Mouse (Mus musculus) naive thymus-derived CD4-positive, alpha-beta T cell, adult 5 months (primary cell): ENCODE results near the gene Rpl35a. TPM values are rescaled to one million over a fixed set of nuclear protein-coding genes. Genes with fewer than 3 reads are reported as not detected.

Experiments
- polyA plus RNA-seq: library from polyadenylated mRNA; unstranded; fragments of 100-300 nt; shearing (Covaris generic); gene quantifications from one replicate; pipeline ENCODE4 v1.2.1, GENCODE M21; 2017

Rpl35a gene
- polyA plus RNA-seq = 930 TPM

DNA sequence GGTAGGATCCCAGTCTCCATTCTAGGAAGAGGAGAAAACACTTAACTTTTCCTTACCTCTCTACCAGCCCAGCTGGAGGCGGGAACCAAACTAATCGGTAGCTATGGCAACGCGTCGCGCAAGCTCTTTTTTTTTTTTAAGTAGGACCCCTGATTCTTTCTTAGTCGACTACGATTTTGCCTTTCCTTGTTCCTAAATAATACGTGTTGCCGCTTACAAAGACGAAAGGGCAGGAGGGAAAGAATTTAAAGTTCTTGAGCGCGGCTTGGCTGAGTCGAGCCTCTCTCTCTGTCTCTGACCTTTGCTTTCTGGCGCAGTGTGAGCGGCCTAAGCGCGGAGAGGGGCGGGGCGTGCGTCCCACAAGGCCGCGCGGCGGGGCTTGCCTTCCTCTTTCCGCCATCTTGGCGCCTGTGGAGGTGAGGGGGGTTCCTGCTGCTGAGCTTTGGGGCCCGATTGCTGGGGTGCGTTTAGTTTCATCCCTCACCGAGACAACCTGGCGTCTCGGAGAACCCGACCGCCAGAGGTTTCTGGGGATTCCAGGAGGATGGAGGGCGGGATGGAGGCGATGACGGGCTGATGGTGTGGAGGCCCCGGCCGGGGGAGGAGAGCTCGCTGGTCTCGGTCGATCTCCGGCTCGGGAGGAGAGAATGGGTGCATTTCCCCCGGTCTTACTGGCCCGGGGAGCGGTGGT lies at the start of gene Rpl35a, which contains the start of gene Iqcg:
TSS of gene Rpl35a (plus strand) at position 359 of the 691 bp plus-strand sequence.
TSS of gene Iqcg (minus strand) at position 124 of the 691 bp plus-strand sequence.

DNA sequence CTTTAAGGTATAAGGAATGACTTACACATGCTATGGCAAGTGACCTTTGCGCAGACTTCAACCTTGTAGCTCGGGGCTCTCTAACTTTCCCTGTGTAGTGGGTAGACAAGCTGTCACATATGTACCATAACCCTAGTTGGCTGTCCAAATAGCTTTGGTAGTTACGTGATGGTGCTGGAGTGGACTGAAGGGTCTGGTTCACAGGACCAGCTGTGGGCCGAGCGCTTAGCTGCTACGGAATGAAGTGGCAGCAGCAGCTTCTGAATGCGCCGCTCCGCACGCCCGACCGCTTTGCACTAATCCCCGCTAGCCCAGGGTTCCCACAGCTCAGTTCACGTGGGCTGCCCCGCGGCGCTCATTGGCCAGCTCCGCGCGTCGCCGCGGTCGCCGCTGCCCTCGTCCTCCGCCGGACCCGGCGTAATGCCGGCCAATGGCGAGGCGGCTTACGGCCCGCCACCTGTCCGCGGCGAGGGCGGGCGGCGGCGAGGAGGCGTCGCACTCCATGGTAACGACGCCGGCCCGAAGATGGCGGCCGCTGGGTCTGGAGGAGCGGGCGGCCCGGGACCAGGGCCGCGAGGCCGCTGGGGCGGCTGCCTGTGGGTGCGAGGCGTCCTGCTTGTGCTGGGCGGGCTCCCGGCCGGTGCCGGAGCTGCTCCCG lies 5.9 kb downstream of the Rpl35a start, which contains the start of gene Lmln:
TSS of gene Lmln (plus strand) at position 498 of the 658 bp plus-strand sequence.

Other genes with a start within 250 kb of the Rpl35a start
- not detected for gene Smbd1, start 246.0 kb upstream of the Rpl35a start, polyA plus RNA-seq
- 75.8 TPM for gene Fyttd1, start 179.0 kb upstream of the Rpl35a start, polyA plus RNA-seq
- 11.3 TPM for gene Rubcn, start 178.7 kb upstream of the Rpl35a start, polyA plus RNA-seq
- 68.3 TPM for gene Lrch3, start 142.4 kb upstream of the Rpl35a start, polyA plus RNA-seq
- not detected for gene Iqcg, start 235 bp upstream of the Rpl35a start, polyA plus RNA-seq
- gene Lmln, start 6.1 kb downstream of the Rpl35a start, polyA plus RNA-seq = 0.26 TPM
- 39.1 TPM for gene Osbpl11, start 128.6 kb downstream of the Rpl35a start, polyA plus RNA-seq
- 99.5 TPM for gene Snx4, start 195.0 kb downstream of the Rpl35a start, polyA plus RNA-seq